In genomic region chr15:98792233-98793020, GRCm38 (mm10) we compare ENCODE assay signal across 9 mouse cellular contexts. TPM values are rescaled to one million over a fixed set of nuclear protein-coding genes. Genes with fewer than 3 reads are reported as not detected.
DNase-seq lines count a peak whose midpoint lies in the region; ATAC-seq and TF ChIP-seq lines count a peak whose summit lies in the region.
"Had no signal": no experiment of that assay in that cellular context is flagged by ENCODE, and none has a peak within 500 bp of the region (broad histone marks: within the 10 kb centered on the region; RNA-seq: fewer than 3 reads in every experiment).

No protein-coding gene starts in this region.

- no peaks in the 10 kb centered on the region for H3K36me3 ChIP-seq in heart, embryonic 16.5 days (ENCODE audit: control insufficient read depth, insufficient read depth)
- H3K36me3 ChIP-seq in G1E (replicated peaks): no peaks in the 10 kb centered on the region
- no peaks in the 10 kb centered on the region for H3K36me3 ChIP-seq in hindbrain, embryonic 13.5 days
- no peaks in the 10 kb centered on the region for H3K36me3 ChIP-seq in neural tube, embryonic 12.5 days

- no peak overlapping the region for H3K27ac ChIP-seq in heart, embryonic 16.5 days (ENCODE audit: low read length)
- no peak overlapping the region for H3K27ac ChIP-seq in hindbrain, embryonic 13.5 days
- no peak overlapping the region for H3K27ac ChIP-seq in neural tube, embryonic 12.5 days

- 2% methylated on average over 75 of the region's 75 CpGs for WGBS in heart, embryonic 16.5 days
- WGBS in hindbrain, embryonic 13.5 days: 1% methylated on average over 74 of the region's 75 CpGs
- under 1% methylated on average over 75 of the region's 75 CpGs for WGBS in neural tube, embryonic 12.5 days

- intact Hi-C loops in heart, postnatal 36 days (cut with DNase I): loop anchor here (5.0 kb wide), 1 partner anchor 80 kb away; no protein-coding TSS in a partner anchor

- peaks cover 37% of the 10 kb centered on the region for H3K4me1 ChIP-seq in heart, embryonic 16.5 days (ENCODE audit: control insufficient read depth, insufficient read depth, low read length)
- H3K4me1 ChIP-seq in G1E (ENCODE audit: insufficient read depth, low read depth, low read length): peaks cover 19% of the 10 kb centered on the region
- H3K4me1 ChIP-seq in hindbrain, embryonic 13.5 days (replicated peaks): peaks cover 51% of the 10 kb centered on the region
- H3K4me1 ChIP-seq in neural tube, embryonic 12.5 days: peaks cover 38% of the 10 kb centered on the region

- no peak for DNase-seq in heart, postnatal 36 days
- no peak for DNase-seq in G1E (ENCODE audit: low spot score)
- DNase-seq in urinary bladder, postnatal 4 days (ENCODE audit: low spot score in 2 of 2): no peak
- no peak for DNase-seq in gastrocnemius, postnatal 10 days
- no peak for DNase-seq in adipocyte (ENCODE audit: low spot score)

- peaks cover 97% of the 10 kb centered on the region for H3K27me3 ChIP-seq in heart, embryonic 16.5 days (ENCODE audit: control insufficient read depth, insufficient read depth, low read length)
- peaks cover 86% of the 10 kb centered on the region for H3K27me3 ChIP-seq in G1E (ENCODE audit: insufficient read depth, low read length)
- peaks cover 98% of the 10 kb centered on the region for H3K27me3 ChIP-seq in hindbrain, embryonic 13.5 days
- peaks cover 100% of the 10 kb centered on the region for H3K27me3 ChIP-seq in neural tube, embryonic 12.5 days (replicated peaks)

- H3K9me3 ChIP-seq in heart, embryonic 16.5 days (replicated peaks; ENCODE audit: control insufficient read depth, low read length): no peaks in the 10 kb centered on the region
- peaks cover 6% of the 10 kb centered on the region for H3K9me3 ChIP-seq in G1E (replicated peaks)
- no peaks in the 10 kb centered on the region for H3K9me3 ChIP-seq in hindbrain, embryonic 13.5 days
- no peaks in the 10 kb centered on the region for H3K9me3 ChIP-seq in neural tube, embryonic 12.5 days

- H3K9ac ChIP-seq in heart, embryonic 16.5 days (ENCODE audit: low read length): 0 out of 2 replicates have a peak overlapping the region, but pooled peaks have one; percentile 4
- peak overlapping the region; percentile 59 for H3K9ac ChIP-seq in hindbrain, embryonic 13.5 days
- H3K9ac ChIP-seq in neural tube, embryonic 12.5 days: peak overlapping the region; percentile 26; the same call in 1 of the 2 replicates

- TF ChIP-seq CTCF in G1E (IDR thresholded peaks at IDR 0.05; ENCODE audit: low read depth, low read length): no peak

- peak overlapping the region; percentile 35 for H3K4me3 ChIP-seq in heart, embryonic 16.5 days (ENCODE audit: low read length)
- peak overlapping the region; percentile 36; the same call in 1 of the 2 replicates for H3K4me3 ChIP-seq in G1E (ENCODE audit: low read depth, low read length)
- H3K4me3 ChIP-seq in hindbrain, embryonic 13.5 days: peak overlapping the region; percentile 39
- peak overlapping the region; percentile 28 for H3K4me3 ChIP-seq in neural tube, embryonic 12.5 days

- ATAC-seq in heart, embryonic 16.5 days (replicated peaks; ENCODE audit: extremely low read depth, insufficient read depth, low FRiP score): no peak
- ATAC-seq in G1E (ENCODE audit: extremely low read depth, insufficient number of reproducible peaks, low FRiP score, poor library complexity, severe bottlenecking): no peak
- ATAC-seq in hindbrain, embryonic 13.5 days (ENCODE audit: low FRiP score): no peak; the same call in 1 of the 2 replicates
- no peak for ATAC-seq in neural tube, embryonic 12.5 days (ENCODE audit: low FRiP score, low read depth)

- peak overlapping the region; percentile 43 for H3K4me2 ChIP-seq in heart, embryonic 16.5 days (ENCODE audit: low read depth, low read length)
- H3K4me2 ChIP-seq in hindbrain, embryonic 13.5 days: peak overlapping the region; percentile 55
- peak overlapping the region; percentile 53 for H3K4me2 ChIP-seq in neural tube, embryonic 12.5 days (replicated peaks)

RNA-seq across cellular contexts. Expression of gene Wnt1, which starts 2.8 kb away (rescaled TPM):
- not detected in 2 replicates for polyA plus RNA-seq in heart, embryonic 16.5 days (2015; fragmentation: Nextera tagmentation; extraction: Ambion mirVana)
- total RNA-seq in heart, postnatal 36 days (2021): not detected
- not detected in 2 replicates for total RNA-seq in G1E (2014; fragmentation: Nextera tagmentation)
- not detected in 2 replicates for total RNA-seq in G1E (2017)
- polyA plus RNA-seq in G1E (2012): not detected in 2 replicates
- polyA plus RNA-seq in hindbrain, embryonic 13.5 days (2015; fragmentation: Nextera tagmentation; extraction: Ambion mirVana): 3.7 and 4.6 TPM in 2 replicates
- polyA plus RNA-seq in neural tube, embryonic 12.5 days (2016; fragmentation: Nextera tagmentation; extraction: Ambion mirVana): 7.5 and 12.3 TPM in 2 replicates
- not detected for total RNA-seq in gastrocnemius, postnatal 10 days (2021)
- polyA plus RNA-seq: gonadal fat pad, adult 2 months had no signal

RNA-seq across cellular contexts. Expression of gene Wnt10b, which starts 14.5 kb away (rescaled TPM):
- 0.28 and 0.44 TPM in 2 replicates for polyA plus RNA-seq in heart, embryonic 16.5 days (2015; fragmentation: Nextera tagmentation; extraction: Ambion mirVana)
- under 1 TPM; 0.27 to 0.33 TPM for total RNA-seq in heart, postnatal 36 days (2021)
- total RNA-seq in G1E (2014; fragmentation: Nextera tagmentation) (not detected in 2 replicates), G1E (2017) (0.27 TPM in 1 of 2 replicates, not detected in the other)
- polyA plus RNA-seq in G1E (2012): 0.05 and 0.09 TPM in 2 replicates
- 0.12 TPM in 1 of 2 replicates, not detected in the other for polyA plus RNA-seq in hindbrain, embryonic 13.5 days (2015; fragmentation: Nextera tagmentation; extraction: Ambion mirVana)
- polyA plus RNA-seq in neural tube, embryonic 12.5 days (2016; fragmentation: Nextera tagmentation; extraction: Ambion mirVana): 0.26 and 0.53 TPM in 2 replicates
- total RNA-seq in gastrocnemius, postnatal 10 days (2021): 1 to 10 TPM; 1.3 to 1.5 TPM

RNA-seq across cellular contexts. Expression of gene Ddn, which starts 16.9 kb away (rescaled TPM):
- polyA plus RNA-seq in heart, embryonic 16.5 days (2015; fragmentation: Nextera tagmentation; extraction: Ambion mirVana): 0.32 and 0.35 TPM in 2 replicates
- under 1 TPM; 0.22 to 0.35 TPM for total RNA-seq in heart, postnatal 36 days (2021)
- total RNA-seq in G1E (2014; fragmentation: Nextera tagmentation): not detected in 2 replicates
- total RNA-seq in G1E (2017): 0.17 and 0.22 TPM in 2 replicates
- polyA plus RNA-seq in G1E (2012): 0.07 and 0.08 TPM in 2 replicates
- 0.63 and 0.69 TPM in 2 replicates for polyA plus RNA-seq in hindbrain, embryonic 13.5 days (2015; fragmentation: Nextera tagmentation; extraction: Ambion mirVana)
- 0.47 and 0.82 TPM in 2 replicates for polyA plus RNA-seq in neural tube, embryonic 12.5 days (2016; fragmentation: Nextera tagmentation; extraction: Ambion mirVana)
- 1 to 10 TPM; 2.2 to 2.7 TPM for total RNA-seq in gastrocnemius, postnatal 10 days (2021)

RNA-seq across cellular contexts. Expression of gene Arf3, which starts 29.4 kb away (rescaled TPM):
- polyA plus RNA-seq in heart, embryonic 16.5 days (2015; fragmentation: Nextera tagmentation; extraction: Ambion mirVana): 35.8 and 36.4 TPM in 2 replicates
- 10 to 100 TPM; 20.8 to 20.9 TPM for total RNA-seq in heart, postnatal 36 days (2021)
- 60.9 and 65.0 TPM in 2 replicates for total RNA-seq in G1E (2014; fragmentation: Nextera tagmentation)
- 37.9 and 41.6 TPM in 2 replicates for total RNA-seq in G1E (2017)
- 55.4 and 58.2 TPM in 2 replicates for polyA plus RNA-seq in G1E (2012)
- polyA plus RNA-seq in hindbrain, embryonic 13.5 days (2015; fragmentation: Nextera tagmentation; extraction: Ambion mirVana): 68.4 and 71.7 TPM in 2 replicates
- 69.7 and 77.4 TPM in 2 replicates for polyA plus RNA-seq in neural tube, embryonic 12.5 days (2016; fragmentation: Nextera tagmentation; extraction: Ambion mirVana)
- 10 to 100 TPM; 21.2 to 24.2 TPM for total RNA-seq in gastrocnemius, postnatal 10 days (2021)

RNA-seq across cellular contexts. Expression of gene Prkag1, which starts 38.9 kb away (rescaled TPM):
- polyA plus RNA-seq in heart, embryonic 16.5 days (2015; fragmentation: Nextera tagmentation; extraction: Ambion mirVana): 111 and 112 TPM in 2 replicates
- 100 to 1,000 TPM in 1 of 2 experiments, 10 to 100 TPM in 1; 99.8 to 112 TPM for total RNA-seq in heart, postnatal 36 days (2021)
- total RNA-seq in G1E (2014; fragmentation: Nextera tagmentation) (62.8 and 72.4 TPM in 2 replicates), G1E (2017) (114 and 150 TPM in 2 replicates)
- polyA plus RNA-seq in G1E (2012): 106 and 142 TPM in 2 replicates
- polyA plus RNA-seq in hindbrain, embryonic 13.5 days (2015; fragmentation: Nextera tagmentation; extraction: Ambion mirVana): 73.4 and 77.5 TPM in 2 replicates
- 70.1 and 79.2 TPM in 2 replicates for polyA plus RNA-seq in neural tube, embryonic 12.5 days (2016; fragmentation: Nextera tagmentation; extraction: Ambion mirVana)
- 10 to 100 TPM; 35.8 to 36.6 TPM for total RNA-seq in gastrocnemius, postnatal 10 days (2021)

Comparison
In these comparisons a context has a peak if more than half of its experiments do, and no peak if none do; other contexts are left out.
1. H3K9ac ChIP-seq: peak in every context shown above with its lines; median percentile 59 in hindbrain, embryonic 13.5 days; 26 in neural tube, embryonic 12.5 days; 4 in heart, embryonic 16.5 days.